Mouse (Mus musculus): ENCODE measurements around the gene Enam. TPM values are rescaled to one million over a fixed set of nuclear protein-coding genes. Genes with fewer than 3 reads are reported as not detected.

Gene Enam
- total and polyA plus RNA-seq, 2 experiments from 2014 or later = not detected

DNA sequence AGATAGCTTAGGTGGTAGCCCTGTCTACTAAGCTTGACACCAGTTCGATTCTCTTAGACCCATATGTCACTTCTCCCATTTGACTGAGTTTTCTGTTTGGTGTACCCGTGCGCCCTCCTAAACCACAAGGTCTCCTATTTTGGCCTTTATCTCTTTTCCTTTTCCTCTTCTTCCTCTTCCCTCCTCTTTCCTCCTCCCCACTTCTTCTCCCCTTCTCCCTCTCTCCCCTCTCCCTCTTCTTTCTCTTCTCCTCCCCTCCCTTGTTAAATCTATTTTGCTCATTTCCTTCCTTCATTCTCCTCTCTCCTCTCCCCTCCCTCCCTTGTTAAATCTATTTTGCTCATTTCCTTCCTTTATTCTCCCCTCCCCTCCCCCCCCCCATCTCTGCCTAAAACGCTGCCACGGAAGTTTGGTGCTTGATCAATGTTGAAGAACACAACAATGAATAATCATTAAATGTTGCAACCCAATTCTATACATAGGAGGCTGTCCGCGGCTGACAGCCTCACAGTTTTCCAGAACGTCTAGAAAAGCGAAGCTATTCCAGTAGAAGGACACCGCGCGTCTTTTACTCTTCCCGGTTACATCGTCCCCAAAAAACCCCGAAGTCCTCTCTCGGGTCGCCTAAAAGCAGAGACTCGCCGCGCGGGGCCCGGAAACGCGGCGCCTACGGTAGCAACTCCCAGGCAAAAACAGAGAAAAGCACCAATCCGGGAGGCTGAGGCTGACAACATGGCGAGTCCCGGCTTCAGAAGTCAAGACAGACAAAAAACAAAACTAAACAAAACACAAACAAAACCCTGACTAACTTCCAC, 65.7 kb downstream of the Enam start:
- no peaks in the 10 kb centered on the region for H3K9me3 ChIP-seq (replicated peaks; ENCODE audit: control insufficient read depth, low read length)
- TF ChIP-seq CTCF (IDR thresholded peaks at IDR 0.05; ENCODE audit: low read depth) (no peak), EP300 (IDR thresholded peaks at IDR 0.05; ENCODE audit: low read depth) (no peak)
- H3K27me3 ChIP-seq (ENCODE audit: control insufficient read depth, insufficient read depth, low read length) = no peaks in the 10 kb centered on the region
- DNase-seq (ENCODE audit: low spot score) = peak; percentile 31
- H3K9ac ChIP-seq (replicated peaks; ENCODE audit: low read depth, low read length) = peak overlapping the region; percentile 80
- peak overlapping the region; percentile 96 for H3K27ac ChIP-seq (ENCODE audit: low read depth)
- no peaks in the 10 kb centered on the region for H3K36me3 ChIP-seq (replicated peaks; ENCODE audit: control insufficient read depth, insufficient read depth, low read length)
- whole genome bisulfite sequencing = 5% methylated on average over 29 of the region's 29 CpGs
- peaks cover 19% of the 10 kb centered on the region for H3K4me1 ChIP-seq (ENCODE audit: control insufficient read depth, insufficient read depth)
- peak overlapping the region; percentile 84 for H3K4me3 ChIP-seq (ENCODE audit: low read depth, low read length)
- peak; percentile 52 for ATAC-seq (ENCODE audit: insufficient read depth, low read depth)
- peak overlapping the region; percentile 76 for H3K4me2 ChIP-seq (ENCODE audit: low read depth, low read length)

DNA sequence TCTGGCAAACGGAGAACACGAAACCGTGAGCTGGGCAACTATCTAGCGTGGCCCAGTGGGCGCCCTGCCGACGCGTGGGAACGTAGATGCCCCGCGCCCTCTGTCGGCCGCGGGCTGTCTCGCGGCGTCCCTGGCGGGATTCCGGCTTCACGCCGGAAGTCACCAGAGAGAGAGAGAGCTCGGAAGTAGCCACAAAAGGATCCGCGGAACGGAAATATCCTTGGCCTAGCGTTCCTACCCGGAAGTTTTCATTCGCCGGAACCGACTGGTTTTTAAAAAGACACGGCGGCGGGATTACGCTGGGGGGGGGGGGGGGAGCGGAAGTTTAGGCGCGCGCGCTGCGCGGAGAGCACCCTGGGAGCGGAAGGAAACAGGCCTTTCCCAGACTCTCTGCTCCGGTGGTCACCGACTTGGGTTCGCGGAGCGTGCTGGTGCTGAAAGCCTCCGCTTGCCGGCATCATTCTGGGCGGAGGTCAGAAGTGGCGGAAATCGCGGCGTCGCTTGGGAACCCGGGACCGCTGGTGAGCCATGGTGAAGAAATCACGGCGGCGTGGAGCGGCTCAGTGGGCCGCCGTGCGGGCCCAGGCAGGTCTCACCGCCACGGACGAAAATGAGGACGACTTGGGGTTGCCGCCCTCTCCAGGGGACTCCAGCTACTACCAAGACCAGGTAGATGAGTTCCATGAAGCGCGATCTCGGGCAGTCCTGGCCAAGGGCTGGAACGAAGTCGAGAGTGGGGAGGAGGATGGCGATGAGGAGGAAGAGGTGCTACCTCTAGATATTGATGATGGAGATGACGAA, 66.5 kb downstream of the Enam start, which contains the start of gene Utp3:
Utp3 (plus strand) TSS at position 377 of the 801 bp plus-strand sequence.
- peak within 1 kb of the TSS; percentile 79 for H3K4me2 ChIP-seq (ENCODE audit: low read depth, low read length)
- under 1% methylated on average over 75 of the region's 76 CpGs for WGBS
- no peaks in the 10 kb centered on the region for H3K36me3 ChIP-seq (replicated peaks; ENCODE audit: control insufficient read depth, insufficient read depth, low read length)
- H3K4me3 ChIP-seq (ENCODE audit: low read depth, low read length) = peak within 1 kb of the TSS; percentile 84
- TF ChIP-seq EP300 (IDR thresholded peaks at IDR 0.05; ENCODE audit: low read depth) = peak; percentile 90
- peak; percentile 83 for TF ChIP-seq CTCF (IDR thresholded peaks at IDR 0.05; ENCODE audit: low read depth)
- DNase-seq (ENCODE audit: low spot score) = peak; percentile 95
- H3K9me3 ChIP-seq (replicated peaks; ENCODE audit: control insufficient read depth, low read length) = no peaks in the 10 kb centered on the region
- ATAC-seq (ENCODE audit: insufficient read depth, low read depth) = peak; percentile 94
- peak within 1 kb of the TSS; percentile 89 for H3K9ac ChIP-seq (replicated peaks; ENCODE audit: low read depth, low read length)
- H3K4me1 ChIP-seq (ENCODE audit: control insufficient read depth, insufficient read depth) = peaks cover 19% of the 10 kb centered on the region
- H3K27me3 ChIP-seq (ENCODE audit: control insufficient read depth, insufficient read depth, low read length) = no peaks in the 10 kb centered on the region
- peak within 1 kb of the TSS; percentile 96 for H3K27ac ChIP-seq (ENCODE audit: low read depth)

Other genes starting within 250 kb of the Enam start
- gene Gm7714, start 219.1 kb upstream of the Enam start, total RNA-seq (2014; rRNA removed; ENCODE audit: low replicate concordance) = not detected in 2 replicates
- gene Gm7714, start 219.1 kb upstream of the Enam start, polyA plus RNA-seq (2015; fragmentation: Nextera tagmentation; extraction: Ambion mirVana) = not detected in 2 replicates
- not detected in 2 replicates for gene Prol1, start 170.7 kb upstream of the Enam start, total RNA-seq (2014; rRNA removed; ENCODE audit: low replicate concordance)
- gene Prol1, start 170.7 kb upstream of the Enam start, polyA plus RNA-seq (2015; fragmentation: Nextera tagmentation; extraction: Ambion mirVana) = not detected in 2 replicates
- not detected in 2 replicates for gene Amtn, start 111.9 kb upstream of the Enam start, total RNA-seq (2014; rRNA removed; ENCODE audit: low replicate concordance)
- not detected in 2 replicates for gene Amtn, start 111.9 kb upstream of the Enam start, polyA plus RNA-seq (2015; fragmentation: Nextera tagmentation; extraction: Ambion mirVana)
- gene Ambn, start 32.0 kb upstream of the Enam start, total RNA-seq (2014; rRNA removed; ENCODE audit: low replicate concordance) = not detected in 2 replicates
- gene Ambn, start 32.0 kb upstream of the Enam start, polyA plus RNA-seq (2015; fragmentation: Nextera tagmentation; extraction: Ambion mirVana) = not detected in 2 replicates
- not detected in 2 replicates for gene Jchain, start 39.9 kb downstream of the Enam start, total RNA-seq (2014; rRNA removed; ENCODE audit: low replicate concordance)
- gene Jchain, start 39.9 kb downstream of the Enam start, polyA plus RNA-seq (2015; fragmentation: Nextera tagmentation; extraction: Ambion mirVana) = 0.05 and 0.10 TPM in 2 replicates
- 6.3 and 13.4 TPM in 2 replicates for gene Utp3, start 66.5 kb downstream of the Enam start, total RNA-seq (2014; rRNA removed; ENCODE audit: low replicate concordance)
- gene Utp3, start 66.5 kb downstream of the Enam start, polyA plus RNA-seq (2015; fragmentation: Nextera tagmentation; extraction: Ambion mirVana) = 36.1 and 37.2 TPM in 2 replicates
- gene Rufy3, start 77.1 kb downstream of the Enam start, total RNA-seq (2014; rRNA removed; ENCODE audit: low replicate concordance) = 12.7 and 15.2 TPM in 2 replicates
- gene Rufy3, start 77.1 kb downstream of the Enam start, polyA plus RNA-seq (2015; fragmentation: Nextera tagmentation; extraction: Ambion mirVana) = 6.8 and 7.3 TPM in 2 replicates
- gene Grsf1, start 188.2 kb downstream of the Enam start, total RNA-seq (2014; rRNA removed; ENCODE audit: low replicate concordance) = 68.2 and 83.1 TPM in 2 replicates
- 112 and 125 TPM in 2 replicates for gene Grsf1, start 188.2 kb downstream of the Enam start, polyA plus RNA-seq (2015; fragmentation: Nextera tagmentation; extraction: Ambion mirVana)
- gene Mob1b, start 232.9 kb downstream of the Enam start, total RNA-seq (2014; rRNA removed; ENCODE audit: low replicate concordance) = 19.7 and 25.8 TPM in 2 replicates
- gene Mob1b, start 232.9 kb downstream of the Enam start, polyA plus RNA-seq (2015; fragmentation: Nextera tagmentation; extraction: Ambion mirVana) = 14.4 and 17.2 TPM in 2 replicates

All from heart, postnatal 0 days (tissue).